Mouse (Mus musculus) ES-Bruce4 (cell line): ENCODE measurements around the gene Spata13. TPM values are rescaled to one million over a fixed set of nuclear protein-coding genes. Genes with fewer than 3 reads are reported as not detected.
A peak's percentile ranks its signal among the peaks of the same experiment; 100 is the strongest.

ENCODE experiments used
- H3K27ac ChIP-seq: 2 replicates; pipeline ENCODE4 v1.5.1; 2012; ENCODE audit warnings: low read length, inconsistent platforms; ENCODE audit not compliant: insufficient read depth
- H3K27me3 ChIP-seq: 2 replicates; pipeline ENCODE4 v1.6.1; 2012; ENCODE audit warnings: mild to moderate bottlenecking, low read length, inconsistent platforms; ENCODE audit not compliant: control insufficient read depth, poor library complexity, insufficient read depth, severe bottlenecking
- H3K36me3 ChIP-seq: 2 replicates; pipeline ENCODE4 v1.6.1; 2012; ENCODE audit warnings: inconsistent platforms, mild to moderate bottlenecking, low read length, moderate library complexity; ENCODE audit not compliant: control insufficient read depth, poor library complexity, insufficient read depth, severe bottlenecking
- H3K4me1 ChIP-seq: one replicate; pipeline ENCODE4 v1.8.1; 2011; ENCODE audit warnings: low read length; ENCODE audit not compliant: control insufficient read depth, insufficient read depth
- H3K4me3 ChIP-seq: 2 replicates; pipeline ENCODE4 v1.5.1; 2011; ENCODE audit warnings: low read depth, mild to moderate bottlenecking, low read length
- H3K9ac ChIP-seq: 2 replicates; pipeline ENCODE4 v1.6.1; 2012; ENCODE audit warnings: low read depth, mild to moderate bottlenecking, inconsistent platforms; ENCODE audit not compliant: poor library complexity, severe bottlenecking
- H3K9me3 ChIP-seq: replicated peaks from 2 replicates; pipeline ENCODE4 v1.6.1; 2012; ENCODE audit warnings: mild to moderate bottlenecking, low read length, inconsistent platforms; ENCODE audit not compliant: control insufficient read depth, poor library complexity, insufficient read depth, severe bottlenecking
- CTCF ChIP-seq: IDR thresholded peaks from one replicate; pipeline ENCODE4 v1.8.1; 2011; ENCODE audit warnings: low read depth, low read length
- EP300 ChIP-seq: IDR thresholded peaks from 2 replicates; pipeline ENCODE4 v1.6.1; 2011; ENCODE audit warnings: low read depth, low read length; ENCODE audit not compliant: insufficient read depth
- POLR2A ChIP-seq: IDR thresholded peaks from one replicate; pipeline ENCODE4 v1.8.1; 2011; ENCODE audit warnings: low read length; ENCODE audit not compliant: insufficient read depth
- polyA plus RNA-seq: library from polyadenylated mRNA; stranded (reverse); fragments of >200 nt; gene quantifications from 2 replicates; pipeline ENCODE4 v1.2.4, GENCODE M21; 2011; ENCODE audit warnings: low read depth; ENCODE audit not compliant: missing spikeins, insufficient read depth, insufficient read length

The Spata13 gene
- polyA plus RNA-seq, 1 experiment: 38.5 TPM

DNA sequence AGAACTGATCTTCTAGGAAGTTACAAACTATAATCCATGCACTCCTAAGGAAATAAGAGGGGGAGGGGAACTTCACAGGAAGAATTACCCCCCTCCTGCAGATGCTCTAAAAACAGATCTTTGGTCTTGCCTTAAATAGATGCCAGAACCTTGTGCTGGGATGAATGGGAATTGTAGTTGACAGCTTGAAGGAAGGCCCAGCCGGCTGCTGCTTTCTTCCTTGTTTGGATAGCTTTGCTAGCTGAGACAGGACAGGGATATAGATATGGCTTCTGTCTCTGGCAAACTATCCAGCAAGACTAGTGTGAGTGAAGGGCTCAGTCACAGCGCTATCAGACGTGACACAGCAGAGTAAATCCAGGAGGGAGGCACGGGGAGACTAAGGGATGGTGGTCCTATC, 99.9 kb downstream of the Spata13 start:
- H3K27me3 ChIP-seq: no peaks in the 10 kb centered on the region
- no peak overlapping the region for H3K4me3 ChIP-seq
- no peaks in the 10 kb centered on the region for H3K36me3 ChIP-seq
- TF ChIP-seq CTCF (no peak), EP300 (no peak), POLR2A (no peak)
- no peaks in the 10 kb centered on the region for H3K9me3 ChIP-seq
- no peak overlapping the region for H3K9ac ChIP-seq
- H3K27ac ChIP-seq: no peak overlapping the region
- H3K4me1 ChIP-seq: peaks cover 12% of the 10 kb centered on the region

DNA sequence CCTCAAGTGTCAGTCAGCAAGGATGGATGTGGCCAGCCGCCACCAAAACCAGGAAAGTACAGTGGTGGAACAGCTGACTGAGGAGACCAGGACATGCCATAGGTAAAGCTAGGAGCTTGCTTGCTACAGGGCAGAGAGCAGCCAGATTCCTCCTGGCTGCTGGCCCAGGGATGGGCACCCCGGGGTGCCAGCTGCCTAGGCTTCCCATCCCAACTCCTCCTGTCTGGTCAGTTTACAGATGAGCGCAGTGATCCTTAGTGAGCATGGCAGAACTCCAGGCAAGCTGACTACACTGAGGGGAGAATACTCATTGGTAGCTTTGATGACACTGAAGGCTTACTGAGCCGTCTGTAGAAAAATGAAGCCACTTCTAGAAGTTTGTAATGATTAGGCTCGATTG, 101.4 kb downstream of the Spata13 start:
- Histone ChIP-seq H3K9ac (no peak overlapping the region), H3K4me1 (peaks cover 12% of the 10 kb centered on the region), H3K4me3 (no peak overlapping the region), H3K27me3 (no peaks in the 10 kb centered on the region), H3K36me3 (no peaks in the 10 kb centered on the region), H3K9me3 (no peaks in the 10 kb centered on the region), H3K27ac (no peak overlapping the region)
- TF ChIP-seq CTCF (no peak), EP300 (no peak), POLR2A (no peak)

DNA sequence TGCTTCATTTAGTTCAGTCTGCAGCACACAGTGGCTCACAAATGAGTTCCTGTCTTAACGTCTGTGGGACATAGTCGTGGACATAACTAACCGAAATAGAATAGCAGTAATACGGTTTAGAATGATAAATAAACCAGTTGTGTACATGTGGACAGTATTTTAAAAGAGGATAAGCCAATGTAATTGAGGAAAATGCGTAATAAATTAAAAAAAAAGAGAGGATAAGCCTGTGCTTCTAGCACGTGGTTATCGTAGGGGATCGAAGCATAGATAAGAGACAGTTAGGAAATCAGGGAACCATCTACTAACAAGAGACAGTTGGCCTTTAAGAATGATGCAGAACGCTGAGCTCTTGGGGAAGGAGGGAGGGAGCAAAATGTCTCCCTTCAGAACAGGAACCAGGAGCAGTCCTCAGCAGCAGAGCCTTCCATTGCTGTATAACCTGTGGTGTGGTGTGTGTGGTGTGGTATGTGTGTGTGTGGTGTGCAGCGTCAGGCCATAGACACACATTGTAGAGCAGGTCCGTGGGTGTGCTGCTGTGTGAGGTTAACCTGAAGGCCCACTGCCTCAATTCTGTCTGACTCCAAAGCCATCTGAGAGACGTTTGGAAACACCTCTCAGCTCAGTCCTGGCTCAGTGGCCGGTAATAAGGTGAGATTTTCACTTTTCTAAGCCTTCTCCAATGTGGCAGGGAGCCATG, 102.2 kb downstream of the Spata13 start:
- Histone ChIP-seq H3K27me3 (no peaks in the 10 kb centered on the region), H3K36me3 (no peaks in the 10 kb centered on the region), H3K9ac (no peak overlapping the region), H3K9me3 (no peaks in the 10 kb centered on the region), H3K4me1 (peaks cover 12% of the 10 kb centered on the region), H3K4me3 (no peak overlapping the region), H3K27ac (peak overlapping the region; percentile 87)
- TF ChIP-seq CTCF: no peak
- TF ChIP-seq POLR2A: no peak
- no peak for TF ChIP-seq EP300

DNA sequence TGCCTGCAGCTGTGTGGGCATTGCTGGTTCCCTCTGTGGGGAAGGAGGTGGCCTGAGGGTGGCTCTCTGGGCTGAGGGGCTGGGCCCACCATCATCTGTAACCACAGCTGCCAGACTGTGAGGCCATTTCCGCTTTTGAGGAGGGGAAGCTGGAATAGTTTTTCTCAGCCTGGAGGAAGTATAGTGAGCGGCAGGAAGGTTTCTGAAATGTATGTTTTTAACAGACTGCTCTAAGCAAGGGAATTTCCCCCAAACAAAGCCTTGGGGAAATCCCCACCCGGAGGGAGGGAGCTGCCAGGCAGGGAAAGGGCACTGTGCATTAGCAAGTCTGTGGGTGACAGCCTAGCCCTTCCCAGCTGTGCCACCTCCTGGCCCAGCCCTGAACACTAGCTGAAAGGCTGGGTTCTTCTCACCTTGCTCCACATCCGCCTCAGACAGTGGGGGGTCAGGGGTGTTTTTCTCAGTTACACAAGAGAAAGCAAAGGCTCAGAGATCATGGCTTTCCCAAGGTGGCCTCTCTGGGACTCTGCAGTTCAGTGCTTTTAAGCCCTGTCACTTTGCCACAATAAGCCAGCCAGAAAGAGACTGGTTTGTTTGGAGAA, 102.9 kb downstream of the Spata13 start:
- H3K9me3 ChIP-seq: no peaks in the 10 kb centered on the region
- H3K9ac ChIP-seq: no peak overlapping the region
- TF ChIP-seq EP300 (peak; percentile 84), POLR2A (no peak)
- H3K4me3 ChIP-seq: no peak overlapping the region
- H3K36me3 ChIP-seq: no peaks in the 10 kb centered on the region
- peaks cover 12% of the 10 kb centered on the region for H3K4me1 ChIP-seq
- H3K27me3 ChIP-seq: no peaks in the 10 kb centered on the region
- peak overlapping the region; percentile 87 for H3K27ac ChIP-seq

DNA sequence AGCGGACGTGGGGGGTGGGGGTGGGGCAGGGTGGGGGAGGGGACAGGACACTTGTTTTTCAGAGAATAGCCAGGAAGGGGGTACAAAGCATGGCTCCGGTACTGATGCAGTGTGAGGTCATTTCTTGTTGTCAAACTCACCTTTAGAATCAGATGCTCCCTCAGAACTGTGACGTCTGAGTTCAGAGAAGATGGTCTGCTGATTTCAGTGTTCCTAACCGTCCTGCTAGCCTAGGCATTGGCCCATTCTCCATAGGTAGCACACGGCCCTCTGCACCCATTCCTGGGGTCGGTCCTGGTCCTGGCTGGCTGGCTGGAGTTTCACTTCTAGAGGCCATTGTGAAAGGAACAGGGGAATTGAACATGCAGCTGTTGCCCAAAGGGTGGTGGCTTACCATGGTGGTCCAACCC, 103.4 kb downstream of the Spata13 start:
- Histone ChIP-seq H3K4me1 (peaks cover 12% of the 10 kb centered on the region), H3K27me3 (no peaks in the 10 kb centered on the region), H3K36me3 (no peaks in the 10 kb centered on the region), H3K4me3 (no peak overlapping the region), H3K9ac (no peak overlapping the region), H3K27ac (peak overlapping the region; percentile 87), H3K9me3 (no peaks in the 10 kb centered on the region)
- no peak for TF ChIP-seq EP300
- TF ChIP-seq POLR2A: no peak
- TF ChIP-seq CTCF: no peak

DNA sequence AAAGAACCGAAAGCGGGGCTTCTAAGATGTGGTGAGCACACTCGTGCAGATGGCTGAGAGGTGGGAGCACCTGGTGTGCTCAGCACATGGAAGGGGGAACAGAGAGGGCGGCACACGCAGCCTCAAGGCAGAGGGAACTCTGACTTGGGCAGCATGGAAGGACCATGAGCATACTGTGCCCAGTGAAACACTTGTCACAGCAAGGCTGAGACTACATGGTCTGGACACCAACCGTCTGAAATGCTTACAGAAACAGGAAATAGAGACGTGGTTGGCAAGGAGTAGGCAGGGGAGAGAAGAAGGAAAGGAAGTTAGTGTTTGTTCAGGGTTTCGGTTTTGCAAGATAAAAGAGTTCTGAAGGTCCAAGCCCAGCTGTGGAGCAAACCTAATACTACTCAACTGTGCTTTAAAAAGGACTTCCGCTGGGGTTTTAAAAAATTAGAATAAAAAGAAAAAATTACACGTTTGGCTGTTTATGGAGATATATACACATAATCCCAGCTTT, 104.7 kb downstream of the Spata13 start:
- Histone ChIP-seq H3K4me1 (peaks cover 12% of the 10 kb centered on the region), H3K4me3 (no peak overlapping the region), H3K9ac (no peak overlapping the region), H3K36me3 (no peaks in the 10 kb centered on the region), H3K27ac (peak overlapping the region; percentile 53; the same call in 1 of the 2 replicates), H3K9me3 (no peaks in the 10 kb centered on the region), H3K27me3 (no peaks in the 10 kb centered on the region)
- TF ChIP-seq POLR2A: no peak
- no peak for TF ChIP-seq EP300
- TF ChIP-seq CTCF: no peak
